In genomic region chr6:121219406-121219805, GRCm38 (mm10) we compare ENCODE assay signal across 24 mouse cellular contexts. TPM values are rescaled to one million over a fixed set of nuclear protein-coding genes. Genes with fewer than 3 reads are reported as not detected.
A peak's percentile ranks its signal among the peaks of the same experiment; 100 is the strongest.
DNase-seq lines count a peak whose midpoint lies in the region; ATAC-seq and TF ChIP-seq lines count a peak whose summit lies in the region.
"Had no signal": no experiment of that assay in that cellular context is flagged by ENCODE, and none has a peak within 500 bp of the region (broad histone marks: within the 10 kb centered on the region; RNA-seq: fewer than 3 reads in every experiment).

No protein-coding gene starts in this region.

- no peak for ATAC-seq in heart, embryonic 11.5 days (replicated peaks; ENCODE audit: insufficient number of reproducible peaks, low FRiP score, low TSS enrichment)
- peak; percentile 47 for ATAC-seq in heart, embryonic 16.5 days (replicated peaks; ENCODE audit: extremely low read depth, insufficient read depth, low FRiP score)
- ATAC-seq in forebrain, embryonic 16.5 days: no peak
- ATAC-seq: hindbrain, embryonic 16.5 days; intestine, embryonic 16.5 days had no signal

- H3K9ac ChIP-seq in heart, adult 2 months (ENCODE audit: low read depth, low read length): peak overlapping the region; percentile 15; the same call in 1 of the 2 replicates
- H3K9ac ChIP-seq in heart, embryonic 11.5 days (ENCODE audit: low read depth, low read length): no peak overlapping the region
- H3K9ac ChIP-seq in heart, embryonic 16.5 days (ENCODE audit: low read length): no peak overlapping the region
- H3K9ac ChIP-seq in forebrain, embryonic 16.5 days (replicated peaks; ENCODE audit: low read depth, low read length): no peak overlapping the region
- H3K9ac ChIP-seq: heart, embryonic 13.5 days; kidney, embryonic 15.5 days; limb, embryonic 13.5 days; liver, embryonic 13.5 days; lung, embryonic 15.5 days; midbrain, embryonic 12.5 days; neural tube, embryonic 12.5 days had no signal

- H3K4me3 ChIP-seq in heart, adult 2 months: no peak overlapping the region
- H3K4me3 ChIP-seq in heart, embryonic 11.5 days (ENCODE audit: low read depth, low read length): no peak overlapping the region
- no peak overlapping the region for H3K4me3 ChIP-seq in heart, embryonic 16.5 days (ENCODE audit: low read length)
- H3K4me3 ChIP-seq in forebrain, embryonic 16.5 days (replicated peaks; ENCODE audit: low read length): no peak overlapping the region
- H3K4me3 ChIP-seq: embryonic facial prominence, embryonic 10.5 days; heart, embryonic 13.5 days; kidney, embryonic 15.5 days; limb, embryonic 13.5 days; liver, embryonic 13.5 days; lung, embryonic 15.5 days; midbrain, embryonic 12.5 days; neural tube, embryonic 12.5 days had no signal

- intact Hi-C loops in heart, adult 2 months (cut with DNase I): no loop called here

- TF ChIP-seq POLR2A in heart, adult 2 months (IDR thresholded peaks at IDR 0.05; ENCODE audit: insufficient read depth, low read depth, low read length): peak; percentile 34; the same call in 1 of the 2 replicates

- peak; percentile 15; the same call in 1 of the 2 replicates for TF ChIP-seq CTCF in heart, adult 2 months (IDR thresholded peaks at IDR 0.05)

- peak; percentile 50 for DNase-seq in adrenal gland, postnatal 10 days
- DNase-seq in adrenal gland, adult 8-10 months: no peak
- DNase-seq in heart, adult 2 months: peak; percentile 47 to 77
- DNase-seq in skeletal muscle tissue, adult 2 months (ENCODE audit: low read depth, low spot score): peak; percentile 90
- DNase-seq in embryo, embryonic 10.5 days (ENCODE audit: low spot score): no peak
- DNase-seq: cerebellum, adult 18-20 months; kidney, postnatal 4 days; liver, embryonic 13.5 days; right cerebral cortex, postnatal 4 days had no signal

- H3K4me2 ChIP-seq in heart, embryonic 11.5 days: no peak overlapping the region
- H3K4me2 ChIP-seq in heart, embryonic 16.5 days (ENCODE audit: low read depth, low read length): no peak overlapping the region
- no peak overlapping the region for H3K4me2 ChIP-seq in forebrain, embryonic 16.5 days (ENCODE audit: low read length)
- H3K4me2 ChIP-seq: heart, embryonic 13.5 days; kidney, embryonic 15.5 days; limb, embryonic 13.5 days; liver, embryonic 13.5 days; lung, embryonic 15.5 days; midbrain, embryonic 12.5 days; neural tube, embryonic 12.5 days had no signal

- no peaks in the 10 kb centered on the region for H3K79me2 ChIP-seq in heart, adult 2 months (replicated peaks; ENCODE audit: control insufficient read depth, insufficient read depth, low read length)

- peaks cover 16% of the 10 kb centered on the region for H3K36me3 ChIP-seq in heart, adult 2 months (ENCODE audit: control insufficient read depth, insufficient read depth, low read length)
- H3K36me3 ChIP-seq in heart, embryonic 11.5 days (ENCODE audit: control insufficient read depth, insufficient read depth, low read length): no peaks in the 10 kb centered on the region
- no peaks in the 10 kb centered on the region for H3K36me3 ChIP-seq in heart, embryonic 16.5 days (ENCODE audit: control insufficient read depth, insufficient read depth)
- no peaks in the 10 kb centered on the region for H3K36me3 ChIP-seq in forebrain, embryonic 16.5 days (ENCODE audit: control insufficient read depth, insufficient read depth)
- H3K36me3 ChIP-seq: embryonic facial prominence, embryonic 10.5 days; heart, embryonic 13.5 days; kidney, embryonic 15.5 days; limb, embryonic 13.5 days; midbrain, embryonic 12.5 days; neural tube, embryonic 12.5 days had no signal

- peak; percentile 95 for TF ChIP-seq EP300 in heart, adult 2 months (IDR thresholded peaks at IDR 0.05; ENCODE audit: insufficient read depth, low read depth, low read length)

- H3K4me1 ChIP-seq in heart, adult 2 months (ENCODE audit: control insufficient read depth, insufficient read depth, low read length): peaks cover 18% of the 10 kb centered on the region
- no peaks in the 10 kb centered on the region for H3K4me1 ChIP-seq in heart, embryonic 11.5 days (ENCODE audit: control insufficient read depth, insufficient read depth, low read length)
- H3K4me1 ChIP-seq in heart, embryonic 16.5 days (ENCODE audit: control insufficient read depth, insufficient read depth, low read length): peaks cover 6% of the 10 kb centered on the region
- no peaks in the 10 kb centered on the region for H3K4me1 ChIP-seq in forebrain, embryonic 16.5 days (replicated peaks; ENCODE audit: control insufficient read depth, insufficient read depth, low read length)
- H3K4me1 ChIP-seq: kidney, embryonic 15.5 days; limb, embryonic 13.5 days; midbrain, embryonic 12.5 days; neural tube, embryonic 12.5 days had no signal

- 38% methylated on average over 4 of the region's 4 CpGs for WGBS in heart, adult 2 months
- 75% methylated on average over 4 of the region's 4 CpGs for WGBS in heart, embryonic 11.5 days (ENCODE audit: insufficient replicate concordance)
- WGBS in heart, embryonic 16.5 days: 58% methylated on average over 4 of the region's 4 CpGs
- WGBS in forebrain, embryonic 16.5 days: 87% methylated on average over 4 of the region's 4 CpGs

- H3K9me3 ChIP-seq in heart, embryonic 11.5 days (replicated peaks; ENCODE audit: control insufficient read depth, low read length): no peaks in the 10 kb centered on the region
- no peaks in the 10 kb centered on the region for H3K9me3 ChIP-seq in heart, embryonic 16.5 days (replicated peaks; ENCODE audit: control insufficient read depth, low read length)
- no peaks in the 10 kb centered on the region for H3K9me3 ChIP-seq in forebrain, embryonic 16.5 days (ENCODE audit: control insufficient read depth, low read length)
- H3K9me3 ChIP-seq: embryonic facial prominence, embryonic 10.5 days; heart, embryonic 13.5 days; kidney, embryonic 15.5 days; limb, embryonic 13.5 days; liver, embryonic 13.5 days; lung, embryonic 15.5 days; midbrain, embryonic 12.5 days; neural tube, embryonic 12.5 days had no signal

- H3K27me3 ChIP-seq in heart, adult 2 months (ENCODE audit: control insufficient read depth, insufficient read depth, low read length): no peaks in the 10 kb centered on the region
- H3K27me3 ChIP-seq in heart, embryonic 11.5 days (ENCODE audit: control insufficient read depth, insufficient read depth, low read length): no peaks in the 10 kb centered on the region
- H3K27me3 ChIP-seq in heart, embryonic 16.5 days (ENCODE audit: control insufficient read depth, insufficient read depth, low read length): no peaks in the 10 kb centered on the region
- H3K27me3 ChIP-seq in forebrain, embryonic 16.5 days (replicated peaks; ENCODE audit: control insufficient read depth, insufficient read depth, low read length): 0 out of 2 replicates have a peak, but pooled peaks cover 2% of the 10 kb centered on the region
- H3K27me3 ChIP-seq: limb, embryonic 13.5 days; liver, embryonic 13.5 days; midbrain, embryonic 12.5 days; neural tube, embryonic 12.5 days had no signal

- peak overlapping the region; percentile 87 for H3K27ac ChIP-seq in heart, adult 2 months
- H3K27ac ChIP-seq in heart, embryonic 11.5 days (ENCODE audit: low read depth, low read length): no peak overlapping the region
- no peak overlapping the region for H3K27ac ChIP-seq in heart, embryonic 16.5 days (ENCODE audit: low read length)
- no peak overlapping the region for H3K27ac ChIP-seq in forebrain, embryonic 16.5 days (ENCODE audit: low read length)
- H3K27ac ChIP-seq: embryonic facial prominence, embryonic 10.5 days; heart, embryonic 13.5 days; kidney, embryonic 15.5 days; limb, embryonic 13.5 days; liver, embryonic 13.5 days; lung, embryonic 15.5 days; macrophage; midbrain, embryonic 12.5 days; neural tube, embryonic 12.5 days had no signal

RNA-seq across cellular contexts. Expression of gene Tuba8, which starts 8.9 kb away (rescaled TPM):
- total RNA-seq in adrenal gland, postnatal 10 days (2021): 10 to 100 TPM; 11.3 to 19.1 TPM
- 1 to 10 TPM; 1.8 to 7.9 (median 4.5) TPM for total RNA-seq in adrenal gland, adult 8-10 months (2022)
- total RNA-seq in heart, adult 2 months (2021): 100 to 1,000 TPM; 192 to 198 TPM
- 71.6 and 81.9 TPM in 2 replicates for polyA plus RNA-seq in heart, adult 2 months (2012; rRNA removed)
- polyA plus RNA-seq in heart, embryonic 11.5 days (2014; fragmentation: Nextera tagmentation; extraction: Ambion mirVana): 0.59 and 1.0 TPM in 2 replicates
- 1.2 and 2.0 TPM in 2 replicates for polyA plus RNA-seq in heart, embryonic 16.5 days (2015; fragmentation: Nextera tagmentation; extraction: Ambion mirVana)
- 0.35 TPM in 1 of 2 replicates, not detected in the other for polyA plus RNA-seq in forebrain, embryonic 16.5 days (2015; fragmentation: Nextera tagmentation; extraction: Ambion mirVana)
- polyA plus RNA-seq: midbrain, embryonic 12.5 days had no signal

RNA-seq across cellular contexts. Expression of gene Usp18, which starts 26.3 kb away (rescaled TPM):
- 1 to 10 TPM; 1.4 to 1.9 TPM for total RNA-seq in adrenal gland, postnatal 10 days (2021)
- total RNA-seq in adrenal gland, adult 8-10 months (2022): 1 to 10 TPM; 2.1 to 4.1 (median 3.3) TPM
- total RNA-seq in heart, adult 2 months (2021): 1 to 10 TPM; 1.3 to 1.5 TPM
- polyA plus RNA-seq in heart, adult 2 months (2012; rRNA removed): 3.9 and 5.7 TPM in 2 replicates
- 0.67 and 0.99 TPM in 2 replicates for polyA plus RNA-seq in heart, embryonic 11.5 days (2014; fragmentation: Nextera tagmentation; extraction: Ambion mirVana)
- polyA plus RNA-seq in heart, embryonic 16.5 days (2015; fragmentation: Nextera tagmentation; extraction: Ambion mirVana): 3.6 and 6.1 TPM in 2 replicates
- polyA plus RNA-seq in forebrain, embryonic 16.5 days (2015; fragmentation: Nextera tagmentation; extraction: Ambion mirVana): 0.95 and 1.5 TPM in 2 replicates
- total RNA-seq: layer of hippocampus, postnatal 10 days; left cerebral cortex, postnatal 14 days had no signal

RNA-seq across cellular contexts. Expression of gene Pex26, which starts 35.9 kb away (rescaled TPM):
- 10 to 100 TPM; 10.5 to 11.1 TPM for total RNA-seq in adrenal gland, postnatal 10 days (2021)
- 10 to 100 TPM; 12.8 to 16.4 (median 14.8) TPM for total RNA-seq in adrenal gland, adult 8-10 months (2022)
- 1 to 10 TPM; 6.0 TPM for total RNA-seq in heart, adult 2 months (2021)
- 8.3 and 10.9 TPM in 2 replicates for polyA plus RNA-seq in heart, adult 2 months (2012; rRNA removed)
- 3.8 and 4.1 TPM in 2 replicates for polyA plus RNA-seq in heart, embryonic 11.5 days (2014; fragmentation: Nextera tagmentation; extraction: Ambion mirVana)
- 6.7 and 7.6 TPM in 2 replicates for polyA plus RNA-seq in heart, embryonic 16.5 days (2015; fragmentation: Nextera tagmentation; extraction: Ambion mirVana)
- polyA plus RNA-seq in forebrain, embryonic 16.5 days (2015; fragmentation: Nextera tagmentation; extraction: Ambion mirVana): 15.9 and 16.1 TPM in 2 replicates

Comparison
In these comparisons a context has a peak if more than half of its experiments do, and no peak if none do; other contexts are left out.
1. DNase-seq: peak in adrenal gland, postnatal 10 days (single experiment), heart, adult 2 months (2 of 2) and skeletal muscle tissue, adult 2 months (single experiment); none in adrenal gland, adult 8-10 months (single experiment) and embryo, embryonic 10.5 days (single experiment).
2. RNA of gene Tuba8, which starts 8.9 kb away (polyA plus RNA-seq): 71.6 to 81.9 TPM in heart, adult 2 months; 1.2 to 2.0 TPM in heart, embryonic 16.5 days, 0.59 to 1.0 TPM in heart, embryonic 11.5 days and 0.35 TPM in forebrain, embryonic 16.5 days; every median in the first group is over 10 times any median in the second.